Mouse (Mus musculus) G1E (cell line): ENCODE results near the gene Rasd1. TPM values are rescaled to one million over a fixed set of nuclear protein-coding genes. Genes with fewer than 3 reads are reported as not detected.

Source experiments
- ATAC-seq: 2 replicates; pipeline ENCODE4 v1.8.0; 2016; ENCODE audit warnings: mild to moderate bottlenecking; ENCODE audit not compliant: insufficient number of reproducible peaks, poor library complexity, low FRiP score, severe bottlenecking; ENCODE audit errors: extremely low read depth
- DNase-seq: peaks from one replicate; pipeline ENCODE4 v3.0.0; 2012; ENCODE audit warnings: low spot score
- H3K27me3 ChIP-seq: 2 replicates; pipeline ENCODE4 v1.6.1; 2012; ENCODE audit warnings: mild to moderate bottlenecking, low read length, inconsistent platforms; ENCODE audit not compliant: insufficient read depth
- H3K36me3 ChIP-seq: replicated peaks from 2 replicates; pipeline ENCODE3; 2012; ENCODE audit warnings: mild to moderate bottlenecking, inconsistent platforms
- H3K4me1 ChIP-seq: 2 replicates; pipeline ENCODE4 v1.6.1; 2012; ENCODE audit warnings: low read depth, low read length, inconsistent platforms, mixed read lengths; ENCODE audit not compliant: insufficient read depth
- H3K4me3 ChIP-seq: 2 replicates; pipeline ENCODE4 v1.5.1; 2012; ENCODE audit warnings: low read depth, mild to moderate bottlenecking, inconsistent platforms, low read length, moderate library complexity, mixed read lengths
- H3K9me3 ChIP-seq: replicated peaks from 2 replicates; pipeline ENCODE4 v1.6.1; 2012; ENCODE audit warnings: inconsistent platforms
- CTCF ChIP-seq: IDR thresholded peaks from 2 replicates; pipeline ENCODE4 v1.5.1; 2012; ENCODE audit warnings: low read depth, low read length, inconsistent platforms, mixed read lengths
- GATA1 ChIP-seq: IDR thresholded peaks from 2 replicates; pipeline ENCODE4 v1.6.1; 2012; ENCODE audit warnings: borderline replicate concordance, low read length, inconsistent platforms, mixed read lengths
- GATA2 ChIP-seq: IDR thresholded peaks from 2 replicates; pipeline ENCODE4 v1.6.1; 2012; ENCODE audit warnings: low read depth, low read length, inconsistent platforms, borderline replicate concordance
- POLR2AphosphoS5 ChIP-seq: IDR thresholded peaks from 2 replicates; pipeline ENCODE4 v1.6.1; 2012; ENCODE audit warnings: low read depth, low read length, inconsistent platforms; ENCODE audit not compliant: insufficient replicate concordance
- TAL1 ChIP-seq: conservative IDR thresholded peaks from 2 replicates; pipeline ENCODE4 v1.6.1; 2012; ENCODE audit warnings: low read depth, low read length, inconsistent platforms, mixed read lengths
- polyA plus RNA-seq: library from polyadenylated mRNA; stranded (reverse); fragments of >175 nt; gene quantifications from 2 replicates; pipeline ENCODE4 v1.2.3, GENCODE M21; 2012
- total RNA-seq, 2 experiments: library from RNA; stranded (forward) in 1 of 2; stranded (reverse) in 1 of 2; fragments of 200-1000 nt in 1 of 2; fragments of >200 nt in 1 of 2; fragmentation: Nextera tagmentation in 1 of 2; gene quantifications; 2 replicates each; pipeline ENCODE4 v1.2.3; 2014 to 2017

The Rasd1 gene
- total and polyA plus RNA-seq, 3 experiments = 0.22 TPM; not detected in 2

GRCm38 (mm10) chr11:59920331-59920730 is 44.4 kb downstream of the Rasd1 start:
- TF ChIP-seq CTCF (no peak), GATA1 (no peak), POLR2AphosphoS5 (no peak), GATA2 (no peak), TAL1 (no peak)
- no peaks in the 10 kb centered on the region for H3K9me3 ChIP-seq
- no peaks in the 10 kb centered on the region for H3K36me3 ChIP-seq
- no peak overlapping the region; the same call in 1 of the 2 replicates for H3K4me3 ChIP-seq
- ATAC-seq = peak; percentile 15; the same call in 1 of the 2 replicates
- no peaks in the 10 kb centered on the region for H3K27me3 ChIP-seq
- no peak for DNase-seq
- H3K4me1 ChIP-seq = peaks cover 59% of the 10 kb centered on the region

GRCm38 (mm10) chr11:59919401-59919800 is 45.3 kb downstream of the Rasd1 start:
- TF ChIP-seq TAL1 (peak; percentile 47), GATA2 (no peak)
- peaks cover 53% of the 10 kb centered on the region for H3K4me1 ChIP-seq
- no peak overlapping the region; the same call in 1 of the 2 replicates for H3K4me3 ChIP-seq
- no peaks in the 10 kb centered on the region for H3K27me3 ChIP-seq
- no peaks in the 10 kb centered on the region for H3K36me3 ChIP-seq
- H3K9me3 ChIP-seq = no peaks in the 10 kb centered on the region
- peak; percentile 26; the same call in 1 of the 2 replicates for ATAC-seq
- DNase-seq = no peak

- H3K4me3 ChIP-seq = no peak overlapping the region
- H3K27me3 ChIP-seq = no peaks in the 10 kb centered on the region
- peaks cover 46% of the 10 kb centered on the region for H3K4me1 ChIP-seq
- no peak for ATAC-seq
- H3K36me3 ChIP-seq = no peaks in the 10 kb centered on the region
- no peaks in the 10 kb centered on the region for H3K9me3 ChIP-seq
- TF ChIP-seq CTCF (no peak), TAL1 (no peak), POLR2AphosphoS5 (no peak), GATA2 (no peak), GATA1 (no peak)
- no peak for DNase-seq
These were observed 46.7 kb downstream of the Rasd1 start for GRCm38 (mm10) chr11:59918014-59918413.

GRCm38 (mm10) chr11:59913702-59914101 is 51.0 kb downstream of the Rasd1 start:
- ATAC-seq (no peak), DNase-seq (no peak)
- Histone ChIP-seq H3K4me1 (peaks cover 34% of the 10 kb centered on the region), H3K36me3 (no peaks in the 10 kb centered on the region), H3K9me3 (no peaks in the 10 kb centered on the region; the same call in 1 of the 2 replicates), H3K27me3 (peaks cover 1% of the 10 kb centered on the region; the same call in 1 of the 2 replicates), H3K4me3 (no peak overlapping the region)
- no peak for TF ChIP-seq CTCF
- no peak for TF ChIP-seq GATA1

Other genes with a start within 250 kb of the Rasd1 start
- not detected in 2 replicates for gene Pld6, start 177.3 kb downstream of the Rasd1 start, total RNA-seq (2014; fragmentation: Nextera tagmentation)
- gene Pld6, start 177.3 kb downstream of the Rasd1 start, total RNA-seq (2017) = not detected in 2 replicates
- gene Pld6, start 177.3 kb downstream of the Rasd1 start, polyA plus RNA-seq = not detected in 2 replicates
- 40.0 and 54.7 TPM in 2 replicates for gene Flcn, start 154.9 kb downstream of the Rasd1 start, total RNA-seq (2014; fragmentation: Nextera tagmentation)
- 60.9 and 69.8 TPM in 2 replicates for gene Flcn, start 154.9 kb downstream of the Rasd1 start, total RNA-seq (2017)
- 31.2 and 34.9 TPM in 2 replicates for gene Flcn, start 154.9 kb downstream of the Rasd1 start, polyA plus RNA-seq
- gene Nt5m, start 125.5 kb downstream of the Rasd1 start, total RNA-seq (2014; fragmentation: Nextera tagmentation) = 14.0 and 15.7 TPM in 2 replicates
- 19.3 and 20.2 TPM in 2 replicates for gene Nt5m, start 125.5 kb downstream of the Rasd1 start, total RNA-seq (2017)
- gene Nt5m, start 125.5 kb downstream of the Rasd1 start, polyA plus RNA-seq = 11.7 and 14.0 TPM in 2 replicates
- 157 and 165 TPM in 2 replicates for gene Cops3, start 125.1 kb downstream of the Rasd1 start, total RNA-seq (2014; fragmentation: Nextera tagmentation)
- gene Cops3, start 125.1 kb downstream of the Rasd1 start, total RNA-seq (2017) = 231 and 247 TPM in 2 replicates
- 15.2 and 20.8 TPM in 2 replicates for gene Cops3, start 125.1 kb downstream of the Rasd1 start, polyA plus RNA-seq
- 11.8 and 13.7 TPM in 2 replicates for gene Med9, start 16.7 kb downstream of the Rasd1 start, total RNA-seq (2014; fragmentation: Nextera tagmentation)
- gene Med9, start 16.7 kb downstream of the Rasd1 start, total RNA-seq (2017) = 23.2 and 25.9 TPM in 2 replicates
- 59.5 and 72.7 TPM in 2 replicates for gene Med9, start 16.7 kb downstream of the Rasd1 start, polyA plus RNA-seq
- gene Pemt, start 81.5 kb upstream of the Rasd1 start, total RNA-seq (2014; fragmentation: Nextera tagmentation) = 2.8 and 7.9 TPM in 2 replicates
- 3.0 and 3.8 TPM in 2 replicates for gene Pemt, start 81.5 kb upstream of the Rasd1 start, total RNA-seq (2017)
- gene Pemt, start 81.5 kb upstream of the Rasd1 start, polyA plus RNA-seq = 1.9 and 6.5 TPM in 2 replicates
- 77.4 and 78.1 TPM in 2 replicates for gene Rai1, start 140.1 kb upstream of the Rasd1 start, total RNA-seq (2014; fragmentation: Nextera tagmentation)
- 10.3 and 13.5 TPM in 2 replicates for gene Rai1, start 140.1 kb upstream of the Rasd1 start, total RNA-seq (2017)
- 107 TPM in 2 replicates for gene Rai1, start 140.1 kb upstream of the Rasd1 start, polyA plus RNA-seq